Mouse (Mus musculus): ENCODE results near the gene Gm20815. TPM values are rescaled to one million over a fixed set of nuclear protein-coding genes. Genes with fewer than 3 reads are reported as not detected.
"Not testable (repeated sequence)": the region's sequence is repeated elsewhere in the genome, so short reads cannot be mapped to it uniquely, and the experiment has no call there.

Gm20815 gene
- total RNA-seq (2014; rRNA removed) (not detected in 2 replicates), polyA plus RNA-seq (2015; fragmentation: Nextera tagmentation; extraction: Ambion mirVana) (not detected in 2 replicates)

- not testable (repeated sequence) for H3K36me3 ChIP-seq (ENCODE audit: insufficient read depth, low read length); H3K9me3 ChIP-seq (ENCODE audit: low read length); H3K9ac ChIP-seq (replicated peaks; ENCODE audit: low read length); ATAC-seq; H3K4me1 ChIP-seq (ENCODE audit: insufficient read depth, low read length); H3K27ac ChIP-seq; H3K4me3 ChIP-seq (ENCODE audit: low read length); H3K4me2 ChIP-seq (ENCODE audit: low read depth, low read length); DNase-seq (ENCODE audit: low spot score); H3K27me3 ChIP-seq (ENCODE audit: insufficient read depth, low read length)
- WGBS = no CpG with 5 or more reads among the region's 4 CpGs
Observed at GRCm38 (mm10) chrY:8835069-8835468, at the start of gene Gm20815. TSS of gene Gm20815 (minus strand) at chrY:8835169.

Measured in hindbrain, postnatal 0 days (tissue).